9 mouse cellular contexts compared by ENCODE assay signal in genomic region chr7:142437324-142437723, GRCm38 (mm10). TPM values are rescaled to one million over a fixed set of nuclear protein-coding genes. Genes with fewer than 3 reads are reported as not detected.
A peak's percentile ranks its signal among the peaks of the same experiment; 100 is the strongest.
DNase-seq lines count a peak whose midpoint lies in the region; ATAC-seq lines count a peak whose summit lies in the region.
"Had no signal": no experiment of that assay in that cellular context is flagged by ENCODE, and none has a peak within 500 bp of the region (broad histone marks: within the 10 kb centered on the region; RNA-seq: fewer than 3 reads in every experiment).

No protein-coding gene starts in this region.

- no peak for ATAC-seq in activated CD4-positive, CD25-positive, alpha-beta regulatory T cell, adult 4 months

- WGBS in limb, embryonic 10.5 days, result 88% methylated on average over 5 of the region's 5 CpGs

- no peak overlapping the region for H3K4me3 ChIP-seq in limb, embryonic 10.5 days

- H3K27ac ChIP-seq in limb, embryonic 10.5 days, result peak overlapping the region; percentile 47; the same call in 1 of the 2 replicates

- H3K27me3 ChIP-seq in limb, embryonic 10.5 days (ENCODE audit: low read depth, poor library complexity, severe bottlenecking), result no peaks in the 10 kb centered on the region

- no peaks in the 10 kb centered on the region for H3K9me3 ChIP-seq in limb, embryonic 10.5 days (replicated peaks)

- peaks cover 44% of the 10 kb centered on the region for H3K4me1 ChIP-seq in limb, embryonic 10.5 days

- peak; percentile 38 for DNase-seq in adrenal gland, postnatal 14 days
- DNase-seq in adrenal gland, adult 2 months, result no peak
- DNase-seq in ovary, postnatal 36 days (ENCODE audit: low spot score), result peak; percentile 47
- no peak for DNase-seq in ovary, postnatal 10 days (ENCODE audit: low spot score)
- peak; percentile 33 for DNase-seq in limb, embryonic 10.5 days (ENCODE audit: low spot score)
- DNase-seq in urinary bladder, postnatal 25 days (ENCODE audit: low spot score), result peak; percentile 72
- no peak for DNase-seq in frontal cortex, postnatal 14 days (ENCODE audit: low spot score in 2 of 2)

- no peaks in the 10 kb centered on the region for H3K36me3 ChIP-seq in limb, embryonic 10.5 days

RNA-seq across cellular contexts. Expression of gene Syt8, which starts 2.7 kb away (rescaled TPM):
- total RNA-seq in adrenal gland, postnatal 14 days (2021), result not detected in 2 replicates
- total RNA-seq in adrenal gland, adult 2 months (2021), result not detected
- polyA plus RNA-seq in adrenal gland, adult 2 months (2012; rRNA removed), result 0.16 and 0.20 TPM in 2 replicates
- 0.25 TPM in 1 of 2 replicates, not detected in the other for polyA plus RNA-seq in limb, embryonic 10.5 days (2016; fragmentation: Nextera tagmentation; extraction: Ambion mirVana)
- polyA plus RNA-seq in activated CD4-positive, CD25-positive, alpha-beta regulatory T cell, adult 4 months (2017; shearing (Covaris generic)), result not detected
- polyA plus RNA-seq: cortical plate, adult 2 months had no signal

RNA-seq across cellular contexts. Expression of gene Tnni2, which starts 4.3 kb away (rescaled TPM):
- total RNA-seq in adrenal gland, postnatal 14 days (2021), result 0.56 and 0.67 TPM in 2 replicates
- under 1 TPM; 0.62 to 0.63 TPM for total RNA-seq in adrenal gland, adult 2 months (2021)
- polyA plus RNA-seq in adrenal gland, adult 2 months (2012; rRNA removed), result 0.15 TPM in 1 of 2 replicates, not detected in the other
- polyA plus RNA-seq in limb, embryonic 10.5 days (2016; fragmentation: Nextera tagmentation; extraction: Ambion mirVana), result 2.4 and 3.6 TPM in 2 replicates
- polyA plus RNA-seq in activated CD4-positive, CD25-positive, alpha-beta regulatory T cell, adult 4 months (2017; shearing (Covaris generic)), result not detected

RNA-seq across cellular contexts. Expression of gene Lsp1, which starts 23.3 kb away (rescaled TPM):
- total RNA-seq in adrenal gland, postnatal 14 days (2021), result 20.4 and 52.3 TPM in 2 replicates
- total RNA-seq in adrenal gland, adult 2 months (2021), result 10 to 100 TPM; 20.9 to 28.7 TPM
- polyA plus RNA-seq in adrenal gland, adult 2 months (2012; rRNA removed), result 22.2 and 25.1 TPM in 2 replicates
- 28.7 and 31.1 TPM in 2 replicates for polyA plus RNA-seq in limb, embryonic 10.5 days (2016; fragmentation: Nextera tagmentation; extraction: Ambion mirVana)
- polyA plus RNA-seq in activated CD4-positive, CD25-positive, alpha-beta regulatory T cell, adult 4 months (2017; shearing (Covaris generic)), result 1,000 to 10,000 TPM; 1,487 to 1,560 TPM

RNA-seq across cellular contexts. Expression of gene Ctsd, which starts 49.5 kb away (rescaled TPM):
- 678 and 680 TPM in 2 replicates for total RNA-seq in adrenal gland, postnatal 14 days (2021)
- total RNA-seq in adrenal gland, adult 2 months (2021), result 1,000 to 10,000 TPM in 1 of 2 experiments, 100 to 1,000 TPM in 1; 904 to 1,338 TPM
- polyA plus RNA-seq in adrenal gland, adult 2 months (2012; rRNA removed), result 889 and 996 TPM in 2 replicates
- 121 and 132 TPM in 2 replicates for polyA plus RNA-seq in limb, embryonic 10.5 days (2016; fragmentation: Nextera tagmentation; extraction: Ambion mirVana)
- 100 to 1,000 TPM; 287 to 288 TPM for polyA plus RNA-seq in activated CD4-positive, CD25-positive, alpha-beta regulatory T cell, adult 4 months (2017; shearing (Covaris generic))

RNA-seq across cellular contexts. Expression of gene Gm49369, which starts 54.9 kb away (rescaled TPM):
- 1.4 TPM in 1 of 2 replicates, not detected in the other for total RNA-seq in adrenal gland, postnatal 14 days (2021)
- 1 to 10 TPM; 2.9 to 6.9 TPM for total RNA-seq in adrenal gland, adult 2 months (2021)
- polyA plus RNA-seq in adrenal gland, adult 2 months (2012; rRNA removed), result not detected in 2 replicates
- 0.63 and 1.1 TPM in 2 replicates for polyA plus RNA-seq in limb, embryonic 10.5 days (2016; fragmentation: Nextera tagmentation; extraction: Ambion mirVana)
- polyA plus RNA-seq in activated CD4-positive, CD25-positive, alpha-beta regulatory T cell, adult 4 months (2017; shearing (Covaris generic)), result not detected

Comparison
In these comparisons a context has a peak if more than half of its experiments do, and no peak if none do; other contexts are left out.
1. DNase-seq: peak in adrenal gland, postnatal 14 days (single experiment), ovary, postnatal 36 days (single experiment), limb, embryonic 10.5 days (single experiment) and urinary bladder, postnatal 25 days (single experiment); none in adrenal gland, adult 2 months (single experiment), ovary, postnatal 10 days (single experiment) and frontal cortex, postnatal 14 days (0 of 2).
2. RNA of gene Lsp1, which starts 23.3 kb away (polyA plus RNA-seq): 1,487 to 1,560 TPM in activated CD4-positive, CD25-positive, alpha-beta regulatory T cell, adult 4 months; 28.7 to 31.1 TPM in limb, embryonic 10.5 days and 22.2 to 25.1 TPM in adrenal gland, adult 2 months; every median in the first group is over 10 times any median in the second.